Mouse (Mus musculus) adrenal gland, postnatal 10 days (tissue): ENCODE measurements around the gene Ccdc71. TPM values are rescaled to one million over a fixed set of nuclear protein-coding genes. Genes with fewer than 3 reads are reported as not detected.
A peak's percentile ranks its signal among the peaks of the same experiment; 100 is the strongest.

Source experiments
- DNase-seq: peaks from one replicate; pipeline ENCODE4 v3.0.0; 2021; ENCODE audit warnings: mixed read lengths
- total RNA-seq, 2 experiments: library from RNA; stranded (reverse); gene quantifications; 2 replicates each; pipeline ENCODE4 v1.2.3; 2021

Gene Ccdc71
- total RNA-seq, 2 experiments from 2014 or later: 39.3 to 43.6 TPM

DNA sequence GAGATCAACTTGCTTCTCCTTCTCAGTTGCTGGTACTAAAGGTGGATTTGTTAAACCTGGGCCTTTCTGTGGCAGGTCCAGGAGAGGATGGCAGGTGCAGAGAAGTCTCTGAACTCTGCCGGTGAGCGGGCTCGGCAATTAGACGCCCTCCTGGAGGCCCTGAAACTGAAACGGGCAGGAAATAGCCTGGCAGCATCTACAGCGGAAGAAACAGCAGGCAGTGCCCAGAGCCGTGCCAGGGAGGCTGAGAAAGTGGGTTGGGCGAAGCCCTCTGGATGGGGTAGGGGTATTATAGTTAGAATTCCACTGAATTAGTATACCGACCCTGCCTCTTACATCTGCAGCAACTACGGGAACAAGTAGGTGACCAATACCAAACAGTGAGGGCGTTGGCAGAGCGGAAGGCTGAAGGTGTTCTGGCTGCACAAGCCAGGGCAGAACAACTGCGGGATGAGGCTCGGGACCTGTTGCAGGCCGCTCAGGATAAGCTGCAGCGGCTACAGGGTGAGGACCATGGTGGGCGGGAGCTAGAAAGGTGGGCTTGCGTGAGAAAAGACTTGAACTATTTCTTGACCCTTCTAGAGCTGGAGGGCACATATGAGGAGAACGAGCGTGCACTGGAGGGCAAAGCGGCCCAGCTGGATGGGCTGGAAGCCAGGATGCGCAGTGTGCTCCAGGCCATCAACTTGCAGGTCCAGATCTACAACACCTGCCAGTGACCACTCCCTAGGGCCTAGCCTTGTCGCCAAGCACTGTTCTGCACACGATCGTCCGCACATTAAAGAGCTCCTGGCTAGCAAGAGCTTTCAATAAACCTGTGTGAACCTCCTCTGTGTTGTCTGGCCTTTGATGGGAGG, 29.6 kb downstream of the Ccdc71 start:
- no peak for DNase-seq

DNA sequence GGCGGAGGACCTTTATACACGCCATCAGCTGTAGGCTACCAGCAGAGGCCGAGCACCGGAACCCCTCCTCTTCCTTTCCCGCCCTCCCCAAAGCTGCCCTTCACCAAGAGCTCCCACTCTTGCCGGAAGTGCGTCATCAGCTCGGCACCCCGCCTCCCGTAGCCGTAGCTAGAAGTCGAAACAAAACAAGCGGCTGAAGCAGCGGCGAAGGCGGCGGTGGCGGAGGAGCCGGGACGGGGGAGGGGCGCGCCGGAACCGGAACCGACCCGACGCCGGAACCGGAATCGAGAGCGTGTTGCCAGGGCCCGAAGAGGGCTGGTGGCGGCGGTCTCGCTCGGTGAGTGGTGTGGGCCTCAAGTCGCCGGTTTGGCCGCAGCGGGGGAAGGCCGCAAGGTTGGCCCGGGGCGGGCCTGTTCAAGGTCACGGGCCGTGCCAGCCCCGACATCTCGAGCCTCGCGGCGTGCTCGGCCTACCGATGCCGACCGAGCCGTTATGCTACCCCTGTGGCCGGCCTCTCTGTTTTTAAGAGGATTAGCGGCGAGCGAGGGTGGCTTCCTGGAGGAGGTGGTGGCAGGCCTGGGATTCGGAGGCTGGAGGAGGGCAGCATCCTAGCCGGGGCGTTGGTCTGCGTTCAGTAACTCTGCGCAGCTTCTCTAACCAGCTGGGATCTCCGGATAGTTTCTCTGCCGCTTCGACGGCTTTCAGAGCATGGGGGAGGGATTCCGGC, 30.4 kb downstream of the Ccdc71 start, which contains the start of gene Usp19:
Gene Usp19, plus strand, starts transcription at position 44 of the 727 bp plus-strand sequence.
- peak; percentile 96 for DNase-seq

DNA sequence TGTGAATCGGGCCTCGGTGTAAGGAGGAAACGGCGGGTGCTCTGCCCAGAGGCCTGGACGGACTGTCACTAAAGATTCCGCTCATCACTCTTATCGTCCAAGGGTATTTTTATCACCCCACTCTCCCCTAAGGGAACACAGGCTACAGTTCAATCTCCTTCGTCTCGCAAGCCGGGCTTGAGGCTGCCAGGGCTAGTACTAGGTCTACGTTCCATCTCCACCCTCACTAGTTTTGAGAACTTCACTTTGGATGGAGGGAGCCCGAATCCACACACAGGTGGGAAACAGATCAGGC, 30.9 kb downstream of the Ccdc71 start:
- no peak for DNase-seq

DNA sequence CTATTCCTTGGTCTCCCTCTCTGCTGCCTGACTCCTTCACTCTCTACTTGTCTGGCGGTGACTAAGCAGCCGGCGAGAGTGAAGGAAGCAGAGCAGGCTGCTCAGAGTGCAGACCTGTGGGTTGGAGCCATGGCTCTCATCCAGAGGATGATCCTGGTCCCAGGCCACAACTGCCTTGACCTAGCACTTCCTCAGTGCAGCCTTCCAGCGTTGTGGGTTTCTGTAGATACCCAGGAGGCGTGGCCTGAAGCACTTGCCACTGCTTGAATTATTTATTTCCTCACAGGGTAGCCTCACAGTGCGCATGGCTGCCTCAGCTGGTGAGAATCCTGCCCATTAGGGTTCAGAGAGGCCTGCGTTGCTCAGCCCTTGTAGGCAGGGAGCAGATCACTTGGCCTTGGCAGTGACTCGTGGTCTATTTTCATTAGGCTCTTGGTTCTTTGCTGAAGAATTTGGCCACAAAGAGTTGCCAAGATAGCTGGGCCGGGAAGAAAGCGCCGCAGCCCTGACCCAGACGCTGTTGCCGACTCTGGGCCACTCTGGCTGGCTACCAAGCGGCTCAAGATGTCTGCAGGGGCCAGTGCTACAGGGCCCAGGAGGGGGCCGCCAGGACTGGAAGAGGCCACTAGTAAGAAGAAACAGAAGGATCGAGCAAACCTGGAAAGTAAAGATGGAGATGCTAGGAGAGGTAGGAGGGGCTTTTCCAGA, 31.9 kb downstream of the Ccdc71 start:
- DNase-seq: peak; percentile 82

DNA sequence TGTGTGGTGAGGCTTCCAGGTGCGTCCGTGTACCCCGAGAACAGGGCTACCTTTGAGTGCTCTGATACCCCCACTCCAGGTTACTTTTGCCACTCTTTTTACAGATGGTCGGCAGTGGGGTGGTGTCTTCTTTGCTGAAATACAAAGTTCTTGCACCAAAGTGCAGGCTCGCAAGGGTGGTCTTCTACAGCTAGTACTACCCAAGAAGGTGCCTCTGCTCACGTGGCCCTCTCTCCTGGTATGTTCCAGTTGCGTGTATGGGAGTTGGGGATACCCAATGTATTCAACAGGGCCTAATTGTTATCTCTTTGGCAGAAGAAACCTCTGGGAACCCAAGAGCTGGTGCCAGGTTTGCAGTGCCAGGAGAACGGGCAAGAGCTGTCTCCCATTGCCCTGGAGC, 32.9 kb downstream of the Ccdc71 start:
- no peak for DNase-seq

DNA sequence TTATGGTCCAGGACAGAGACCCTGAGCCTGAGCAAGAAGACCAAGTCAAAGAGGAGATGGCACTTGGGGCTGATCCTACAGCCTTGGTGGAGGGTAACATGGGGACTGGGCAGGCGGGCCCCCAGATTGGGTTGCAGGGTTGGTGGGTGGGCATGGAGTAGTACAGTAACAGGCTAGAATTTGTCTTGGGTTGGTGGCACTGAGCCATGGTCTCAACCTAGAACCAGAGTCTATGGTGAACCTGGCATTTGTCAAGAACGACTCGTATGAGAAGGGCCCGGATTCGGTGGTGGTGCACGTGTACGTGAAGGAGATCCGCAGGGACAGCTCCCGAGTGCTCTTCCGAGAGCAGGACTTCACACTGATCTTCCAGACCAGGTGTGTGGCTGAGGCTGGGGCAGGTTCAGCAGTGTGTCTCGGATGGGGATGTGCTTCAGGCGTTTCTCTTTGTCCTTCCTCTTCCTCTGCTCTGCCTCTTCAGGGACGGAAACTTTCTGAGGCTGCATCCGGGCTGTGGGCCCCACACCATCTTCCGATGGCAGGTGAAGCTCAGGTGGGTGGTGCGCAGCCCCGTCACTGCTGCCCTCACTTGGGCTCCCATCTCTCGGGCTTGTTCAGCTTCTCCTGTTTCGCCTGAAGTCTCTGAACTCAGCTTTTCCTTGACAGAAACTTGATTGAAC, 34.0 kb downstream of the Ccdc71 start:
- DNase-seq: no peak

DNA sequence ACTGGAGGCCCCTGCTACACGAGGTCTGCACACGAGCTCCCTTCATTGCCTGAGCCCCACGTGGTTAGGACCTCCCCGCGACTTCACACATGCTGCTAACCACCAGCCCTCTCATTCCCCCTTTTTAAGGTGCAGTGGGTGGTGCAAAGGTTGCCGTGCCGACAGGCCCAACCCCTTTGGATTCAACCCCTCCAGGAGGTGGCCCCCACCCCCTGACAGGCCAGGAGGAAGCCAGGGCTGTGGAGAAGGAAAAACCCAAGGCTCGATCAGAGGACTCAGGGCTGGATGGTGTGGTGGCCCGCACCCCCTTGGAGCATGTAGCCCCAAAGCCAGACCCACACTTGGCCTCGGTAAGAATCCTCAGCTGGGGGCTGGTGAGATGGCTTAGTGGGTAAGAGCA, 34.6 kb downstream of the Ccdc71 start:
- no peak for DNase-seq

DNA sequence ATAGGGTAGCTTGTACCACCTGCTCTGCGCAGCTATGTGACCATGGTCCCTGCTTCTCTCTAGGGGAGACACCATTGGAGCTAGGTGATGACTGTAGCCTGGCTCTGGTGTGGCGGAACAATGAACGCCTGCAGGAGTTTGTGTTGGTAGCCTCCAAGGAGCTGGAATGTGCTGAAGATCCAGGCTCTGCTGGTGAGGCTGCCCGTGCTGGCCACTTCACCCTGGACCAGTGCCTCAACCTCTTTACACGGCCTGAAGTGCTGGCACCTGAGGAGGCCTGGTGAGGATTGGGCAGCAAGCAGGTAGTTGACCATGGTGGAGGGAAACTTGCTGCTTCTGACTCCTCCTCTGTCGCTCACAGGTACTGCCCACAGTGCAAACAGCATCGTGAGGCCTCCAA, 38.9 kb downstream of the Ccdc71 start:
- no peak for DNase-seq

DNA sequence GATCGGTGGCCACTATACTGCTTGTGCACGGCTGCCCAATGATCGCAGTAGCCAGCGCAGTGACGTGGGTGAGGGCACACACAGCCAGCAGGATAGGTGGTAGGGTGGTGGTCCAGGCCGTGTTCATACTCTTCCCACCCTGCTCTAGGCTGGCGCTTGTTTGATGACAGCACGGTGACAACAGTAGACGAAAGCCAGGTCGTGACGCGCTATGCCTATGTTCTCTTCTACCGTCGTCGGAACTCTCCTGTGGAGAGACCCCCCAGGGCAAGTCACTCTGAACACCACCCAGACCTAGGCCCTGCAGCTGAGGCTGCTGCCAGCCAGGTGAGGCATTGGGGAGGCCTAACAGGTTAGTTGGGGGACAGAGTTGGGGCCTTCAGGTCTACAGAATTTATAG, 39.6 kb downstream of the Ccdc71 start:
- DNase-seq: no peak

DNA sequence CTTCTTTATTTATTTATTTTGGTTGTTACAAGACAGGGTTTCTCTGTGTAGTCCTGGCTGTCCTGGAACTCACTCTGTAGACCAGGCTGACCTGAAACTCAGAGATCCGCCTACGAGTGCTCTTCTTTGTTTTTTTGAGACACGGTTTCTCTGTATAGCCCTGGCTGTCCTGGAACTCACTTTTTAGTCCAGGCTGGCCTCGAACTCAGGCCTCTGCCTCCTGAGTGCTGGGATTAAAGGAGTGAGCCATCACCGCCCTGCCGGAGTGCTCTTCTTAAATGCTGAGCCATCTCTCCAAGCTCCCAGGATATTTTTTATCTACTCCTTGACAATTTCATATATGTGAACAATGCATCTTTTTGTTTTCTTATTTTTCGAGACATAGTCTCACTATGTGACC, 46.6 kb downstream of the Ccdc71 start:
- DNase-seq: no peak

DNA sequence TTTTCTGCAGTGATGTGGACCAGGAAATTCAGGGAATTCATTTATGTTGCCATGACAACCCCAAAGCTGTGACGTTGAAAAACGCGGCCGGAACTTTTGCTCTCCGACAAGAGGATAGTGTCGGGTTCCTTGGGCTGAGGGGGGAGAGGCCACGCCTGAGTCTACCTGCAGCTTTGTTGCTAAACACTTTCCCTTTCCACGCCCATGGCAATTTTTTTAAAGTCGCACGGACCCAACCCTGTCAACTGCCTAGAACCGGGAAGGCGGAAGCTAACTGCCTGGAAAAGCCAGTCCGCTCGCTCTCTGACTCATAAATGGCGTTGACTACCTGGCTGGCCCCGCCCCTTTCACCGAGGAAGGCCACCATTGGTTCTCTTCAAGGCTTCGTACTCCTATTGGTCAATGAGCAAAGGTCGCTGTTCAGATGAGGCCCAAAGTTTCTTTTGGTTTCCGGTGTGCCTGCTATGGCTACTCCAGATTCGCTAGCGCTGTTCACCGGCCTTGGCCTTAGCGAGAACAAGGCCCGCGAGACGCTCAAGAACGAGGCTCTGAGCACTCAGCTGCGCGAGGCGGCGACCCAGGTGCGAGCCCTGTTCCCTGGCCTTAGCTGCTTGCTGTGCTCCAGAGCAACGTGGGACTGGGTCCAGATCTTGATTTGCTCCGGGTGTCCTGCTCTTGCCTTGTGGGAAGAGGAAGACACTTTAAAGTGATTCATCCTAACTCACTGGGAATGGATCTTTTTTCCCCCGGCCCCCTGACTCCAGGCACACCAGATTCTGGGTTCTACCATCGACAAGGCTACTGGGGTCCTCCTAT, 47.5 kb downstream of the Ccdc71 start, which contains the start of gene Qars:
Gene Qars, plus strand, starts transcription at position 88 of the 816 bp plus-strand sequence.
- DNase-seq: peak; percentile 95

DNA sequence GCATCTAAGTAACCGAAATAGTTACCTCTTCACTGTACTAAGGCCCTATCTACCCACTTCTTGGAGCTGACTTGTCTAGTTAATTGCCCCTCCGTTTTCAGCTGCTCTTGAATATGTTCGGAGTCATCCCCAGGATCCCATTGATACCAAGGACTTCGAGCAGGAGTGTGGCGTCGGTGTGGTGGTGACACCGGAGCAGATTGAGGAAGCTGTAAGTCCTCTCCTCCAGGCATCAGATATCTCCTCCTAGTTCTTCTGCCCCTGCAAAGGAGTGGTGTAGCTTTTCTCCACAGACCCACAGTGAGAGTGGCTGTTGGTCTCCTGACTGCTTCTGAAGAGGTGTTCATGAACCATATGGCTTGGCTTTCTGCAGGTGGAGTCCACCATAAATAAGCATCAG, 48.4 kb downstream of the Ccdc71 start:
- DNase-seq: no peak

Other genes starting within 250 kb of the Ccdc71 start
- gene Dag1, start 196.6 kb upstream of the Ccdc71 start, total RNA-seq: 100 to 1,000 TPM; 168 to 192 TPM
- 10 to 100 TPM; 20.2 to 28.6 TPM for gene Nicn1, start 170.1 kb upstream of the Ccdc71 start, total RNA-seq
- gene Amt, start 163.7 kb upstream of the Ccdc71 start, total RNA-seq: 10 to 100 TPM in 1 of 2 experiments, 1 to 10 TPM in 1; 9.3 to 14.7 TPM
- gene Rhoa, start 154.4 kb upstream of the Ccdc71 start, total RNA-seq: 100 to 1,000 TPM; 352 to 357 TPM
- 10 to 100 TPM; 28.9 to 36.6 TPM for gene Tcta, start 154.4 kb upstream of the Ccdc71 start, total RNA-seq
- gene Gpx1, start 121.6 kb upstream of the Ccdc71 start, total RNA-seq: 100 to 1,000 TPM; 424 to 480 TPM
- gene Usp4, start 112.7 kb upstream of the Ccdc71 start, total RNA-seq: 100 to 1,000 TPM; 101 to 111 TPM
- 1 to 10 TPM in 1 of 2 experiments, under 1 TPM in 1; 0.63 to 1.4 TPM for gene 1700102P08Rik, start 67.7 kb upstream of the Ccdc71 start, total RNA-seq
- not detected for gene Ccdc36, start 32.0 kb upstream of the Ccdc71 start, total RNA-seq
- not detected for gene BC048562, start 24.0 kb upstream of the Ccdc71 start, total RNA-seq
- gene Klhdc8b, start 1.1 kb downstream of the Ccdc71 start, total RNA-seq: 10 to 100 TPM; 25.6 to 34.8 TPM
- 100 to 1,000 TPM; 108 to 131 TPM for gene Lamb2, start 19.2 kb downstream of the Ccdc71 start, total RNA-seq
- gene Usp19, start 30.1 kb downstream of the Ccdc71 start, total RNA-seq: 100 to 1,000 TPM; 124 to 156 TPM
- gene Qars, start 47.2 kb downstream of the Ccdc71 start, total RNA-seq: 100 to 1,000 TPM; 137 to 147 TPM
- gene Qrich1, start 56.3 kb downstream of the Ccdc71 start, total RNA-seq: 100 to 1,000 TPM; 108 to 129 TPM
- 10 to 100 TPM; 80.6 to 83.7 TPM for gene Impdh2, start 99.8 kb downstream of the Ccdc71 start, total RNA-seq
- gene Ndufaf3, start 106.9 kb downstream of the Ccdc71 start, total RNA-seq: 10 to 100 TPM; 64.1 to 68.2 TPM
- gene Dalrd3, start 109.4 kb downstream of the Ccdc71 start, total RNA-seq: 10 to 100 TPM; 42.3 to 51.9 TPM
- gene Wdr6, start 118.2 kb downstream of the Ccdc71 start, total RNA-seq: 100 to 1,000 TPM in 1 of 2 experiments, 10 to 100 TPM in 1; 93.8 to 126 TPM
- 1 to 10 TPM; 6.1 to 9.6 TPM for gene P4htm, start 137.1 kb downstream of the Ccdc71 start, total RNA-seq
- 10 to 100 TPM; 56.1 to 59.9 TPM for gene Arih2, start 188.9 kb downstream of the Ccdc71 start, total RNA-seq
- 100 to 1,000 TPM; 405 to 421 TPM for gene Slc25a20, start 201.6 kb downstream of the Ccdc71 start, total RNA-seq
- gene Prkar2a, start 228.8 kb downstream of the Ccdc71 start, total RNA-seq: 10 to 100 TPM; 31.3 to 45.1 TPM